Mouse (Mus musculus): ENCODE data around the gene Slfn5. TPM values are rescaled to one million over a fixed set of nuclear protein-coding genes. Genes with fewer than 3 reads are reported as not detected.

The Slfn5 gene
- 9.4 and 12.1 TPM in 2 replicates for total RNA-seq (2012; rRNA removed)

GRCm38 (mm10) chr11:82950736-82951481, at the start of gene Slfn5:
Slfn5 (plus strand) TSS chr11:82951349.
- H3K9ac ChIP-seq (ENCODE audit: insufficient read depth, low read depth, low read length, poor library complexity, severe bottlenecking): 0 out of 2 replicates have a peak within 1 kb of the TSS, but pooled peaks have one; percentile 3
- H3K9me3 ChIP-seq (ENCODE audit: control insufficient read depth, insufficient read depth, low read depth, low read length): no peaks in the 10 kb centered on the region
- peaks cover 0 to 8% of the 10 kb centered on the region in 2 experiments; a peak in 2 of 4 replicates for H3K4me1 ChIP-seq (ENCODE audit: control insufficient read depth in 2 of 2, insufficient read depth in 2 of 2, low read length in 2 of 2, poor library complexity in 1 of 2)
- TF ChIP-seq CHD2 (IDR thresholded peaks at IDR 0.05; ENCODE audit: low read depth, low read length) (no peak), MAFK (IDR thresholded peaks at IDR 0.05; ENCODE audit: insufficient read depth, low read depth, low read length) (no peak), ZC3H11A (IDR thresholded peaks at IDR 0.05; ENCODE audit: borderline replicate concordance, low read depth, low read length) (no peak), ZNF384 (IDR thresholded peaks at IDR 0.05; ENCODE audit: low read depth, low read length) (no peak), HCFC1 (IDR thresholded peaks at IDR 0.05; ENCODE audit: borderline replicate concordance, insufficient read depth, low read length) (no peak)
- in situ Hi-C loops (cut with MboI; ENCODE audit: low sequenced_read_pairs in 2 of 2, unreplicated experiment in 2 of 2): no loop called here
- DNase-seq (ENCODE audit: low read depth, low spot score): no peak
- no peak within 1 kb of the TSS for H3K27ac ChIP-seq (ENCODE audit: insufficient read depth, low read depth, low read length, poor library complexity, severe bottlenecking)
- H3K4me3 ChIP-seq (ENCODE audit: insufficient read depth in 1 of 2, low read depth in 1 of 2, low read length in 2 of 2, poor library complexity in 1 of 2, severe bottlenecking in 1 of 2): peak within 1 kb of the TSS; percentile 38 to 43
- H3K36me3 ChIP-seq (ENCODE audit: control insufficient read depth, insufficient read depth, low read length, poor library complexity, severe bottlenecking): no peaks in the 10 kb centered on the region

- Histone ChIP-seq H3K36me3 (ENCODE audit: control insufficient read depth, insufficient read depth, low read length, poor library complexity, severe bottlenecking) (peaks cover 56% of the 10 kb centered on the region), H3K4me1 (ENCODE audit: control insufficient read depth in 2 of 2, insufficient read depth in 2 of 2, low read length in 2 of 2, poor library complexity in 1 of 2) (peaks cover 2 to 9% of the 10 kb centered on the region in 2 experiments; a peak in 1 of 4 replicates), H3K4me3 (ENCODE audit: insufficient read depth in 1 of 2, low read depth in 1 of 2, low read length in 2 of 2, poor library complexity in 1 of 2, severe bottlenecking in 1 of 2) (no peak overlapping the region), H3K9ac (ENCODE audit: insufficient read depth, low read depth, low read length, poor library complexity, severe bottlenecking) (no peak overlapping the region), H3K9me3 (ENCODE audit: control insufficient read depth, insufficient read depth, low read depth, low read length) (no peaks in the 10 kb centered on the region), H3K27ac (ENCODE audit: insufficient read depth, low read depth, low read length, poor library complexity, severe bottlenecking) (no peak overlapping the region)
- TF ChIP-seq ZC3H11A (IDR thresholded peaks at IDR 0.05; ENCODE audit: borderline replicate concordance, low read depth, low read length): no peak
- no peak for TF ChIP-seq HCFC1 (IDR thresholded peaks at IDR 0.05; ENCODE audit: borderline replicate concordance, insufficient read depth, low read length)
- TF ChIP-seq MAFK (IDR thresholded peaks at IDR 0.05; ENCODE audit: insufficient read depth, low read depth, low read length): no peak
- no peak for TF ChIP-seq ZNF384 (IDR thresholded peaks at IDR 0.05; ENCODE audit: low read depth, low read length)
- TF ChIP-seq CHD2 (IDR thresholded peaks at IDR 0.05; ENCODE audit: low read depth, low read length): no peak
- DNase-seq (ENCODE audit: low read depth, low spot score): no peak
- in situ Hi-C loops (cut with MboI; ENCODE audit: low sequenced_read_pairs in 2 of 2, unreplicated experiment in 2 of 2): no loop called here
These were observed 49.4 kb upstream of the Slfn5 start for GRCm38 (mm10) chr11:82901606-82902310.

GRCm38 (mm10) chr11:82904952-82905351, 46.2 kb upstream of the Slfn5 start:
- peaks cover 2 to 8% of the 10 kb centered on the region in 2 experiments; a peak in 1 of 4 replicates for H3K4me1 ChIP-seq (ENCODE audit: control insufficient read depth in 2 of 2, insufficient read depth in 2 of 2, low read length in 2 of 2, poor library complexity in 1 of 2)
- DNase-seq (ENCODE audit: low read depth, low spot score): no peak
- no peak for TF ChIP-seq HCFC1 (IDR thresholded peaks at IDR 0.05; ENCODE audit: borderline replicate concordance, insufficient read depth, low read length)
- TF ChIP-seq MAFK (IDR thresholded peaks at IDR 0.05; ENCODE audit: insufficient read depth, low read depth, low read length): no peak
- TF ChIP-seq ZC3H11A (IDR thresholded peaks at IDR 0.05; ENCODE audit: borderline replicate concordance, low read depth, low read length): no peak
- no peak for TF ChIP-seq CHD2 (IDR thresholded peaks at IDR 0.05; ENCODE audit: low read depth, low read length)
- no peak for TF ChIP-seq ZNF384 (IDR thresholded peaks at IDR 0.05; ENCODE audit: low read depth, low read length)
- no peaks in the 10 kb centered on the region for H3K9me3 ChIP-seq (ENCODE audit: control insufficient read depth, insufficient read depth, low read depth, low read length)
- no peak overlapping the region for H3K27ac ChIP-seq (ENCODE audit: insufficient read depth, low read depth, low read length, poor library complexity, severe bottlenecking)
- no peak overlapping the region for H3K9ac ChIP-seq (ENCODE audit: insufficient read depth, low read depth, low read length, poor library complexity, severe bottlenecking)
- in situ Hi-C loops (cut with MboI; ENCODE audit: low sequenced_read_pairs in 2 of 2, unreplicated experiment in 2 of 2): no loop called here
- H3K4me3 ChIP-seq (ENCODE audit: insufficient read depth in 1 of 2, low read depth in 1 of 2, low read length in 2 of 2, poor library complexity in 1 of 2, severe bottlenecking in 1 of 2): no peak overlapping the region
- peaks cover 54% of the 10 kb centered on the region for H3K36me3 ChIP-seq (ENCODE audit: control insufficient read depth, insufficient read depth, low read length, poor library complexity, severe bottlenecking)

GRCm38 (mm10) chr11:82905816-82906215, 45.3 kb upstream of the Slfn5 start:
- no peak for TF ChIP-seq ZNF384 (IDR thresholded peaks at IDR 0.05; ENCODE audit: low read depth, low read length)
- no peak for TF ChIP-seq ZC3H11A (IDR thresholded peaks at IDR 0.05; ENCODE audit: borderline replicate concordance, low read depth, low read length)
- TF ChIP-seq MAFK (IDR thresholded peaks at IDR 0.05; ENCODE audit: insufficient read depth, low read depth, low read length): no peak
- no peak for TF ChIP-seq CHD2 (IDR thresholded peaks at IDR 0.05; ENCODE audit: low read depth, low read length)
- no peak for TF ChIP-seq HCFC1 (IDR thresholded peaks at IDR 0.05; ENCODE audit: borderline replicate concordance, insufficient read depth, low read length)
- in situ Hi-C loops (cut with MboI; ENCODE audit: low sequenced_read_pairs in 2 of 2, unreplicated experiment in 2 of 2): no loop called here
- DNase-seq (ENCODE audit: low read depth, low spot score): no peak
- H3K9ac ChIP-seq (ENCODE audit: insufficient read depth, low read depth, low read length, poor library complexity, severe bottlenecking): no peak overlapping the region
- H3K4me3 ChIP-seq (ENCODE audit: insufficient read depth in 1 of 2, low read depth in 1 of 2, low read length in 2 of 2, poor library complexity in 1 of 2, severe bottlenecking in 1 of 2): no peak overlapping the region
- H3K36me3 ChIP-seq (ENCODE audit: control insufficient read depth, insufficient read depth, low read length, poor library complexity, severe bottlenecking): peaks cover 45% of the 10 kb centered on the region
- no peaks in the 10 kb centered on the region for H3K9me3 ChIP-seq (ENCODE audit: control insufficient read depth, insufficient read depth, low read depth, low read length)
- H3K4me1 ChIP-seq (ENCODE audit: control insufficient read depth in 2 of 2, insufficient read depth in 2 of 2, low read length in 2 of 2, poor library complexity in 1 of 2): peaks cover 2 to 8% of the 10 kb centered on the region in 2 experiments; a peak in 1 of 4 replicates
- no peak overlapping the region for H3K27ac ChIP-seq (ENCODE audit: insufficient read depth, low read depth, low read length, poor library complexity, severe bottlenecking)

All from ES-E14 (cell line).